Mouse (Mus musculus): ENCODE data around the gene Thbs3. TPM values are rescaled to one million over a fixed set of nuclear protein-coding genes. Genes with fewer than 3 reads are reported as not detected.

Thbs3 gene
- total and polyA plus RNA-seq, 2 experiments from 2014 or later = 17.4 to 26.4 TPM

DNA sequence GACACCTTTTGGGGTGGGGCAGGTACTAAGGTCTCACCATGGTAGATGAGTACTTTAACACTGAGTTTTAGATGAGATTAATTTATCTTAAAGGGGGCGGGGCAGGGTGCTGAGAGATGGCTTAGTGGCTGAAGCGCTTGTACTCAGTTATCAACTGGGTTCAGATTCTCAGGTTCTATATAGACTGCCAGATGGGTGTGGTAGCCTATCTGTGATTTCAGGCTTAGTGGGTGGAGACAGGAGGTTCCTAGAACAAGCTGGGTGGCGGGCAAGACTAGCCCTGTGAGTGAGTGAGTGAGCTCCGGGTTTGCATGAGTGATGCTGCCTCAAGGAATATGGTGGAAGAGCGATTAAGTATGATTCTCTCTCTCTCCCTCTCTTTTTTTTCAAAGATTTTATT lies 40.0 kb downstream of the Thbs3 start:
- Histone ChIP-seq H3K4me1 (ENCODE audit: control insufficient read depth, insufficient read depth) (peaks cover 7% of the 10 kb centered on the region; the same call in 1 of the 2 replicates), H3K9me3 (replicated peaks; ENCODE audit: control insufficient read depth, low read length) (no peaks in the 10 kb centered on the region), H3K27me3 (ENCODE audit: control insufficient read depth, insufficient read depth, low read length) (no peaks in the 10 kb centered on the region), H3K36me3 (replicated peaks; ENCODE audit: control insufficient read depth, insufficient read depth, low read length) (no peaks in the 10 kb centered on the region), H3K4me3 (ENCODE audit: low read depth, low read length) (no peak overlapping the region), H3K9ac (replicated peaks; ENCODE audit: low read depth, low read length) (no peak overlapping the region), H3K27ac (ENCODE audit: low read depth) (no peak overlapping the region), H3K4me2 (ENCODE audit: low read depth, low read length) (no peak overlapping the region)
- WGBS = 86% methylated on average over 5 of the region's 5 CpGs
- DNase-seq (ENCODE audit: low spot score) (no peak), ATAC-seq (ENCODE audit: insufficient read depth, low read depth) (no peak)
- TF ChIP-seq CTCF (IDR thresholded peaks at IDR 0.05; ENCODE audit: low read depth) (no peak), EP300 (IDR thresholded peaks at IDR 0.05; ENCODE audit: low read depth) (no peak)

DNA sequence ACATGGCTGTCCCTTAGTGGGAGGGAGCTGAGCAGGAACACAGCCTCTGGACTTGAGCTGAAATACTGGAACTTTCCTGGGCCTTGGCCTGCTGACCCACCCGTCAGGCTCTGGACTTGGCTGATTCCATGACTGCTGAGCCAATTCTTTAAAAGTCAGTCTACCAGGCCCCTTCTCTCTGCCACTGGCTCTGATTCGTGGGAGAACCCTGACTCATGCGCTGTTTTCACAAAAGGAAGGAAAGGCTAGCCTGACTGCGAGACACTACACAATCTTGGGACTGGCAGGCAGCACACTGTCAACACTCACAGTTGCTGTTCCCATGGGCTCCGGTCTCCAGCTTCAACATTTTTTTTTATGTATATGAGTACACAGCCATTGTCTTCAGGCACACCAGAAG lies 41.2 kb downstream of the Thbs3 start:
- no peaks in the 10 kb centered on the region for H3K36me3 ChIP-seq (replicated peaks; ENCODE audit: control insufficient read depth, insufficient read depth, low read length)
- H3K27ac ChIP-seq (ENCODE audit: low read depth) = peak overlapping the region; percentile 55; the same call in 1 of the 2 replicates
- peak; percentile 47 for DNase-seq (ENCODE audit: low spot score)
- no peaks in the 10 kb centered on the region for H3K27me3 ChIP-seq (ENCODE audit: control insufficient read depth, insufficient read depth, low read length)
- TF ChIP-seq EP300 (IDR thresholded peaks at IDR 0.05; ENCODE audit: low read depth) (no peak), CTCF (IDR thresholded peaks at IDR 0.05; ENCODE audit: low read depth) (no peak)
- no peaks in the 10 kb centered on the region for H3K9me3 ChIP-seq (replicated peaks; ENCODE audit: control insufficient read depth, low read length)
- H3K9ac ChIP-seq (replicated peaks; ENCODE audit: low read depth, low read length) = no peak overlapping the region
- 43% methylated on average over 5 of the region's 5 CpGs for WGBS
- H3K4me2 ChIP-seq (ENCODE audit: low read depth, low read length) = no peak overlapping the region
- ATAC-seq (ENCODE audit: insufficient read depth, low read depth) = peak; percentile 65
- no peak overlapping the region for H3K4me3 ChIP-seq (ENCODE audit: low read depth, low read length)
- peaks cover 5% of the 10 kb centered on the region; the same call in 1 of the 2 replicates for H3K4me1 ChIP-seq (ENCODE audit: control insufficient read depth, insufficient read depth)

DNA sequence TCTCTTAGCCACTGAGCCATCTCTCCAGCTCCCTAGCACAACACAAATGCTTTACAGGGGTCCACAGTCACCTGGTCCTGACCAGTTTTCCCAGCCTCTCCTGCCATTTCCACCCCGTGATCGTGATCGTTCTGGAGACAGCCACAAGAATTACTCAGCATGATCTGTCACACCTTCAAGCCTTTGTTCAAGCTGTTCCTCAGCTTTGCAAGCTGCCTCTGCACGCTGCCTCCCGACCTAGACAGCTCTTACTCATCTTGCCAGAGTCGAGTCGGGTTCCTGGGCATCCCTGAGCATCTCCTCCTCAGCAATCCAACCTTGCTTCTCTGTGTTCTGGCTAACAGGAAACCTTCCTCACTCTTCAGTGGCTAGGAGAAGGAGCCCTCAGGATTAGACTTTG lies 44.1 kb downstream of the Thbs3 start, which contains the start of gene Dpm3:
Gene Dpm3, plus strand, starts transcription at position 283 of the 400 bp plus-strand sequence.
- Histone ChIP-seq H3K27me3 (ENCODE audit: control insufficient read depth, insufficient read depth, low read length) (no peaks in the 10 kb centered on the region), H3K9me3 (replicated peaks; ENCODE audit: control insufficient read depth, low read length) (no peaks in the 10 kb centered on the region), H3K4me2 (ENCODE audit: low read depth, low read length) (no peak within 1 kb of the TSS), H3K4me1 (ENCODE audit: control insufficient read depth, insufficient read depth) (0 out of 2 replicates have a peak, but pooled peaks cover 4% of the 10 kb centered on the region), H3K27ac (ENCODE audit: low read depth) (no peak within 1 kb of the TSS), H3K4me3 (ENCODE audit: low read depth, low read length) (no peak within 1 kb of the TSS), H3K9ac (replicated peaks; ENCODE audit: low read depth, low read length) (no peak within 1 kb of the TSS), H3K36me3 (replicated peaks; ENCODE audit: control insufficient read depth, insufficient read depth, low read length) (no peaks in the 10 kb centered on the region)
- DNase-seq (ENCODE audit: low spot score) = no peak
- WGBS = 49% methylated on average over 7 of the region's 7 CpGs
- no peak for ATAC-seq (ENCODE audit: insufficient read depth, low read depth)
- TF ChIP-seq EP300 (IDR thresholded peaks at IDR 0.05; ENCODE audit: low read depth) (no peak), CTCF (IDR thresholded peaks at IDR 0.05; ENCODE audit: low read depth) (no peak)

DNA sequence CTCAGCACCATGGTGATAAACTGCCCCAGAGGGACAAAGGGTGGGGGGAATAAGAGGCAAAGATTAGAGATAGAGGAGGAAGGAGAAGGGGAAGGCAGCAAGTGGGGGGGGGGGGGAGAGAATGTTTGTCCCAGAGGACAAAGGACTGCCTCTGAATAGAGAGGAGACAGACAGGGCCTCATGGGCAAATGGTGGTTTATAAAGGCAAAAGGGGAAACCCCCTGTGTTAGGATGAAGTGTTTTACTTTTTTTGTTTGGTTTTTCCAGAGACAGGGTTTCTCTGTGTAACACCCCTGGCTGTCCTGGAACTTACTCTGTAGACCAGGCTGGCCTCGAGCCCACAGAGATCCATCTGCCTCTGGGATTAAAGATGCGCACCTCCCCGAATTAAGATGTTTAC lies 45.2 kb downstream of the Thbs3 start:
- Histone ChIP-seq H3K4me3 (ENCODE audit: low read depth, low read length) (no peak overlapping the region), H3K4me1 (ENCODE audit: control insufficient read depth, insufficient read depth) (0 out of 2 replicates have a peak, but pooled peaks cover 4% of the 10 kb centered on the region), H3K27ac (ENCODE audit: low read depth) (no peak overlapping the region), H3K9ac (replicated peaks; ENCODE audit: low read depth, low read length) (no peak overlapping the region), H3K4me2 (ENCODE audit: low read depth, low read length) (no peak overlapping the region), H3K27me3 (ENCODE audit: control insufficient read depth, insufficient read depth, low read length) (no peaks in the 10 kb centered on the region), H3K36me3 (replicated peaks; ENCODE audit: control insufficient read depth, insufficient read depth, low read length) (no peaks in the 10 kb centered on the region), H3K9me3 (replicated peaks; ENCODE audit: control insufficient read depth, low read length) (no peaks in the 10 kb centered on the region)
- no peak for ATAC-seq (ENCODE audit: insufficient read depth, low read depth)
- TF ChIP-seq EP300 (IDR thresholded peaks at IDR 0.05; ENCODE audit: low read depth) (no peak), CTCF (IDR thresholded peaks at IDR 0.05; ENCODE audit: low read depth) (no peak)
- 74% methylated on average over 3 of the region's 3 CpGs for WGBS
- DNase-seq (ENCODE audit: low spot score) = no peak

DNA sequence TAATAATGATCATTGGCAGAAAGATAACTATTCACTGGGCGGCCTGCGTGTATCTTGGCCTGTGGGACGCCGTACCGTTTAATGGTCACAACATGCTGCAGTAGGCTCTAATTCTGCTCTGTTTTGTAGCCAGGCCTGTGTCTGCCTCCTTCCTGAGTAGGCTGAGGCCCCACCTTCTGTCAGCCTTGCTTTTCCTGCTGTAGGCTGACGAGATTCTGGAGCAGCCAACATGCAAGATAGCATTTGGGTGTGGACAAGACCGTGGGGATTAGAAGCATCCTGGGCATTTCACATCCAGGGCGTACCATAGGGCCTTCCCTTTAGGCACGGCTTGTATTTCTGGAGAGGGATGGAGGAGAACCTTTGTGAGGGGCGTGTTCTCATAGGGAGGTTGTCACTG lies 47.4 kb downstream of the Thbs3 start:
- TF ChIP-seq EP300 (IDR thresholded peaks at IDR 0.05; ENCODE audit: low read depth) (no peak), CTCF (IDR thresholded peaks at IDR 0.05; ENCODE audit: low read depth) (no peak)
- Histone ChIP-seq H3K9ac (replicated peaks; ENCODE audit: low read depth, low read length) (no peak overlapping the region), H3K27ac (ENCODE audit: low read depth) (peak overlapping the region; percentile 50), H3K27me3 (ENCODE audit: control insufficient read depth, insufficient read depth, low read length) (no peaks in the 10 kb centered on the region), H3K9me3 (replicated peaks; ENCODE audit: control insufficient read depth, low read length) (no peaks in the 10 kb centered on the region), H3K4me1 (ENCODE audit: control insufficient read depth, insufficient read depth) (peaks cover 11% of the 10 kb centered on the region; the same call in 1 of the 2 replicates), H3K4me2 (ENCODE audit: low read depth, low read length) (no peak overlapping the region), H3K36me3 (replicated peaks; ENCODE audit: control insufficient read depth, insufficient read depth, low read length) (no peaks in the 10 kb centered on the region), H3K4me3 (ENCODE audit: low read depth, low read length) (no peak overlapping the region)
- DNase-seq (ENCODE audit: low spot score) (peak; percentile 44), ATAC-seq (ENCODE audit: insufficient read depth, low read depth) (peak; percentile 49)
- WGBS = 47% methylated on average over 10 of the region's 10 CpGs

DNA sequence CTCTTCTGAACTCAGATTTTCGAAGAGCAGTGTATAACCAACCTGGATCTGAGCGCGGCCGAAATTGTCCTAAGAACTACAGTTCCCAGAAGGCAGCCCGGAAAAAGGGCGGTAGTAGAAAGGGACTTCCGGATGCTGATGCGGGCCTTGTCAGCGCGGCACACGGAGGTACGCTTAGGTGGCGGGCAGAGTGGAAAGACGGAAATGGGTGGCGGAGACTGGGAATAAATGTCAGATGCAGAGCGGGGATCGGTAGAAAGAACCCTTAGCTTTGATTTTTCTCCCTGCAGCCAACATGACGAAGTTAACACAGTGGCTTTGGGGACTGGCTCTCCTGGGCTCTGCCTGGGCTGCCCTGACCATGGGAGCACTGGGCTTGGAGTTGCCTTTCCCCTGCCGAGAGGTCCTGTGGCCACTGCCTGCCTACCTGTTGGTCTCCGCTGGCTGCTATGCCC lies 51.5 kb downstream of the Thbs3 start:
- WGBS = 1% methylated on average over 20 of the region's 20 CpGs
- DNase-seq (ENCODE audit: low spot score) = peak; percentile 76
- H3K9ac ChIP-seq (replicated peaks; ENCODE audit: low read depth, low read length) = peak overlapping the region; percentile 71
- peak; percentile 76 for ATAC-seq (ENCODE audit: insufficient read depth, low read depth)
- peaks cover 3% of the 10 kb centered on the region; the same call in 1 of the 2 replicates for H3K36me3 ChIP-seq (replicated peaks; ENCODE audit: control insufficient read depth, insufficient read depth, low read length)
- no peak for TF ChIP-seq EP300 (IDR thresholded peaks at IDR 0.05; ENCODE audit: low read depth)
- no peak for TF ChIP-seq CTCF (IDR thresholded peaks at IDR 0.05; ENCODE audit: low read depth)
- peaks cover 24% of the 10 kb centered on the region for H3K4me1 ChIP-seq (ENCODE audit: control insufficient read depth, insufficient read depth)
- H3K27ac ChIP-seq (ENCODE audit: low read depth) = peak overlapping the region; percentile 52; the same call in 1 of the 2 replicates
- H3K9me3 ChIP-seq (replicated peaks; ENCODE audit: control insufficient read depth, low read length) = no peaks in the 10 kb centered on the region
- H3K27me3 ChIP-seq (ENCODE audit: control insufficient read depth, insufficient read depth, low read length) = no peaks in the 10 kb centered on the region
- peak overlapping the region; percentile 83 for H3K4me2 ChIP-seq (ENCODE audit: low read depth, low read length)
- H3K4me3 ChIP-seq (ENCODE audit: low read depth, low read length) = peak overlapping the region; percentile 68
